Mouse (Mus musculus) gastrocnemius, adult 8-10 months (tissue): ENCODE data around the gene Ccdc181. TPM values are rescaled to one million over a fixed set of nuclear protein-coding genes. Genes with fewer than 3 reads are reported as not detected.

Source experiments
- DNase-seq, 2 experiments: peaks; one replicate each; pipeline ENCODE4 v3.0.0; 2022; ENCODE audit warnings: low spot score in 2 of 2
- total RNA-seq, 4 experiments: library from RNA; stranded (reverse); gene quantifications; 2 replicates each; pipeline ENCODE4 v1.2.4; 2022

Ccdc181 gene
- total RNA-seq, 4 experiments from 2014 or later, result 10.6 to 13.1 (median 11.8) TPM

- DNase-seq, result no peak
Measured at GRCm38 (mm10) chr1:164284007-164284406, 8.6 kb downstream of the Ccdc181 start.

DNA sequence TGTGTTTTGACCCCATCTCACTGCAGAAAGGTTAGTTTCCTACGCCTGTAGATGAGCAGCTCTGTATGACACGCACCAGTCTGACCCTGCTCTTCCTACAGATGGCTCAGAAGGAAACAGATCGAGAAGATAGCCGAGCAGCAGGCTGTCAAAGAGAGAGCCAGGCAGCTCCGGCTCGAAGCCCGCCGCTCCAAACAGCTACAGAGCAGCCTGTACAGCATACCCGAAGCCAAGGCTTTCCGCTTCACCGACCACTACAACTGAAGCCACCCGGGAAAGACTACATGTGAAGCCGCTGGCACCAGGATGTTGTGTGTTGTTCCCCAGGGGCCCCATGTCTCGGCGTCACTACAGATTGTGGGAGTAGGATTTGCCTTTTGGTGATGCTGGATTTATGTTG, 12.0 kb downstream of the Ccdc181 start:
- no peak for DNase-seq

GRCm38 (mm10) chr1:164292040-164292439, 16.7 kb downstream of the Ccdc181 start:
- DNase-seq, result no peak

GRCm38 (mm10) chr1:164294071-164294470, 18.7 kb downstream of the Ccdc181 start:
- no peak for DNase-seq

DNA sequence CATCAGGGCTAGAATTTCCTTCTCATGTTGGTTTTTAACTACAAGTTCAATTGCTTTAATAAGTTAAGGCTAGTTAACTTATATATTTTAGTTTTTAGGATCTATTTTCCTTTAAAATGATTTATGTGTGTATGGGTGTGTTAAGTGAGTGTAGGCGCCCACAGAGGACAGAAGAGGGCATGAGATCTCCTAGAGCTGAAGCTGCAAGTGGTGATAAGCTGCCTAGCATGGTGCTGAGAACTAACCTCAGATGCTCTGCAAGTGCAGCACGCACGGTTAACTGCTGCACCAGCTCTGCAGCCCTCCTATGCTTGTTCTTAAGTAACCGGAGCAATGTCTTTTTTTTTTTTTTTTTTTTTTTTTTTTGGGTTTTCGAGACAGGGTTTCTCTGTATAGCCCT, 21.1 kb downstream of the Ccdc181 start:
- no peak for DNase-seq

- no peak for DNase-seq
Measured at GRCm38 (mm10) chr1:164301949-164302348, 26.6 kb downstream of the Ccdc181 start.

- no peak for DNase-seq
Measured at GRCm38 (mm10) chr1:164303821-164304220, 28.4 kb downstream of the Ccdc181 start, which contains the start of gene Nme7. Gene Nme7, plus strand, starts transcription at chr1:164304121.

DNA sequence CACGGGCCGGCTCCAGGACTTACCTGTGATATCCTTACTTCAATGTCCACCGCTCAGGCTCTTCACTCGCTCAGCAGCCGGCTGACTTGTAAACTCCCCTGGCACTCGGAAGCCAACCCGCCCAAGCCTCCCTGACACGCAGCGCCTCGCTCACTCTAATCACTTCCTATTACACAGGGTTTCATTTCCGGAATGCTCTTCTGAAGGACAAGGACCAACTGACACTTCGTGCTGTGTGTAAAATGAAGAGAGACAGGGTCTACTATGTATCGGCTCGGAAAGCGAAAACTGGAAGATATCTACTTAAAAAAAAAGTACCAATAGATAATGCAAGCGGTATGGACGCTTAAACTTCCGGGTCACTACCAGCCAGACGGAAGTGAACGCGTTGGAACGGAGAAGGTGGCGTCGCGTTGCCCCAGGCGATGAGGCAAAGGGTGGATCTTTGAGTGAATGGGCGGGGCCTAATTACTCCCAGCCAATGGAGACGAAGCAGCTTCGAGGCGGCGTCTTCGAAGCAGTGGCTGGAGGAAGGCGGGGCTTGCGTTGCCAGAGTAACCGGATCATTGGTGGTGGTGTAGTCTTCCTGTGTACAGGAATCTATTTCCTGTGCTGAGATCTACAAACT, 31.9 kb downstream of the Ccdc181 start, which contains the start of gene Blzf1:
Gene Blzf1, minus strand, starts transcription at position 366 of the 628 bp plus-strand sequence.
- peak; percentile 86 to 93 for DNase-seq

GRCm38 (mm10) chr1:164307922-164308321, 32.5 kb downstream of the Ccdc181 start:
- no peak for DNase-seq

GRCm38 (mm10) chr1:164314085-164314484, 38.7 kb downstream of the Ccdc181 start:
- no peak for DNase-seq

GRCm38 (mm10) chr1:164315266-164315665, 39.9 kb downstream of the Ccdc181 start:
- DNase-seq, result no peak

GRCm38 (mm10) chr1:164316697-164317096, 41.3 kb downstream of the Ccdc181 start:
- peak; percentile 10 for DNase-seq

- DNase-seq, result no peak
Measured at GRCm38 (mm10) chr1:164317261-164317660, 41.9 kb downstream of the Ccdc181 start.

DNA sequence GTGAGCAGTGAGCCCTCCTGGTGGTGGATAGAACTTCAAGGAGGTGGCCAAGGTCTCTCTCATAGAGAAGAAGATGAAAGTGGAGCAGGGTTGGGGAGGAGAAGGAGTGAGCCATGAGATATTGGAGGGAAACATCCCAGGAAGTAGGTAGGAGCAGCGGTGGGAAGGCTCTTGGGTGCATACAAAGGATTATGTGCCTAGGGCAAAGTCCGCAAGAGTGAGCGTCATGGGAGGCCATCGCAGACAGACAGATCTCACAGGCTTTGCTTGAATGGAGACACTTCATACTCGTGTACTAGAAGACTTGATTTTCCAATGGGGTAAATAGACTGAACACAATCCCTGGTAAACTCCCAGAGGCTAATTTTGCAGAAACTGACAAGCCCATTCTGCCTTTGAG, 43.1 kb downstream of the Ccdc181 start:
- no peak for DNase-seq

GRCm38 (mm10) chr1:164319542-164320140, 44.3 kb downstream of the Ccdc181 start:
- no peak for DNase-seq

GRCm38 (mm10) chr1:164320731-164321130, 45.3 kb downstream of the Ccdc181 start:
- no peak for DNase-seq

- no peak for DNase-seq
Measured at GRCm38 (mm10) chr1:164321408-164321807, 46.0 kb downstream of the Ccdc181 start.

DNA sequence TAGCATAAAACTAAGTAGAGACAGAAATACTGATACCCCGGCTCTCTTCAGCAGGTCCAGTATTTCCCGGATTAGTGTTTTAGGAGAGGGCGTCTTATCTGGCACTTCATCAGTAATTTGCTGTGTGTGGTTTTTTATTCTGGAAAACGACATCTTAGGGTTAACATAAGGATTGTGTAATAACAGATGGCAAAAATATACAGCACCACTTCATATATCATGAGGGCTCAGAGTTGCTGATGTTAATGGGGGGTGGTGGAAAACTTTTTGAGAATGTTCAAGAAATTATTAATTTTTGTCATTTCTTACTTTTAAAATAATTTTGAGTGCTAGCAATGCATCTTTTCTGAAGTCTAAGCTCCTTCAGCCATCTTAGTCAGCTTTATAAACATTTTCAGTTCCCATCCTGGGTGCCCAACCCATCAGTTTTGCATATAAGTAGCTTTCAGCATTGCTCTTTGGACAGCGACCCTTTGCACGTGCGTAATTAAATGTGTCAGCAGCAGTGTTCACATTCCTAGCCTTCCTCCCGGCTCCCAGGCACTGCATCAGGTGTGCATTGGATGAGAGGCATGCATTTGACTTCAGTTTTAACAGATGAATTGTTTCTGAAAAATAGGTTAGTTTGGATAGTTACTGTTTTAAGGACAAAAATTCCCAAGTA, 47.7 kb downstream of the Ccdc181 start:
- no peak for DNase-seq

DNA sequence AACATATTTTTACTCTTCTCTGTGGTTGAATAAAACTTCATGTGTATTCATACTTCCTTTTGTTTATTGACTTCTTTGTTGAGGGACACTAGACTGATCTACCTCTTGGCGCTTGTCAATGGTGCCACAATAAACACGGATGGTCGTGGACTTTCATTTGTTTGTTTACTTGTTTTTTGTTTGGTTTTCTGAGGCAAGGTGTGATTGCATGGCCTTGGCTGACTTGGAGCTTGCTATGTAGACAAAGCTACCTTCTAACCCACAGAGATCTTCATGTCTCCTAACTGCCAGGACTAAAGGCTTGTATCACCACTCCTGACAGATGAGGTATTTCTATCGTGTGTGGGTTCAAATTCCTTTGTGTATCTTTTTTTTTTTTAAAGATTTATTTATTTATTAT, 48.8 kb downstream of the Ccdc181 start:
- DNase-seq, result no peak

DNA sequence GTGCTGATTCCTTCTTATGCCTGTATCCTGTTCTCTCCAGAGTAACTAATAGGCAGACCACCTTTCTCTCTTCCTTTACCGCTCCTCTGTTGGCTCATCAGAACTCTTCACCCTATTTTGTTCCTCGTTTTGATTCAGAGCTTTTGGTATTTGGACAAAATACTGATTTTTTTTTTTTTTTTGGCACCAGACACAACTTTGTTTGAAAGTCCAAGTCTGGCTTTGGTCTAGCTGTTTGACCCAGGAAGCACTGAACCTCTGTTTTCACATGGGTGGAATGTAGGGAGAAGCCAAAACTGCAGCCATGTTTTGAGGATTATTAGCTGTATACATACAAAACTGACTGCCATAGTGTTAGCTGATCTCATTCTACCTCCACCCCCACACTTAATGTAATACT, 49.5 kb downstream of the Ccdc181 start:
- no peak for DNase-seq

DNA sequence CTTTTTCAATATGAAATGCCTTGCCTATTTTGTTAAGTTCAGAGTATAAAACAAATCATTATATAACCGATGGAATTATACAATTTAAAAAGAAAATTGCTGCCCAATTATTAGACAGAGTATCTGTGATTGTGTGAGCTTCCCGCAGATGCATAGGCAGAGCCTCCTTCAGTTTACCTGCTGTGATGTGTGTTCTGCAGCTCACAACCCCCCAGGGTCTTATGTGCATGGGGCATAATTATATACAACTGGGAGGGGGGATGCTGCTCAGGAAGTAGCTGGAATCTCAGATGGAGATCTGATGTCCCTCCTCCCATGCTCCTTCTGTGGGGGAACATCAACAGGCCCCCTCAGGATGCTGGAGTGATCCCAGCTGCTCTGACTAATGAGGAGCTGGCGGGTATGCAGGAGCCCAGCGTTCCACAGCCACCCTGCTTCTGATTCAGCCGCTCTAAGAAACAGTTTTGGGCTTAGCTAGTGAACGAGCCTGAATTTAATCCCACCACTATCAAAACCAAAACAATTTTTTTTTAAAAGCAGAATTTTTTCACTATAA, 51.3 kb downstream of the Ccdc181 start:
- DNase-seq, result no peak

GRCm38 (mm10) chr1:164327764-164328163, 52.4 kb downstream of the Ccdc181 start:
- DNase-seq, result no peak
